Mouse (Mus musculus): ENCODE measurements around the gene Olfr525. TPM values are rescaled to one million over a fixed set of nuclear protein-coding genes. Genes with fewer than 3 reads are reported as not detected.

Olfr525 gene
- not detected in 2 replicates for polyA plus RNA-seq (2012)

- no peak for TF ChIP-seq GATA1 (IDR thresholded peaks at IDR 0.05; ENCODE audit: low read length)
- TF ChIP-seq TAL1 (IDR thresholded peaks at IDR 0.05; ENCODE audit: low read length), result no peak
- no peak within 1 kb of the TSS for H3K4me3 ChIP-seq (replicated peaks)
- H3K36me3 ChIP-seq (ENCODE audit: control insufficient read depth), result no peaks in the 10 kb centered on the region
- peaks cover 2% of the 10 kb centered on the region; the same call in 1 of the 2 replicates for H3K9me3 ChIP-seq (ENCODE audit: control insufficient read depth, low read length)
- no peaks in the 10 kb centered on the region for H3K4me1 ChIP-seq (ENCODE audit: control insufficient read depth)
- no peaks in the 10 kb centered on the region for H3K27me3 ChIP-seq (ENCODE audit: control insufficient read depth)
Observed at GRCm38 (mm10) chr7:140320558-140320957, at the start of gene Olfr525. Gene Olfr525 (plus strand): TSS chr7:140320858.

- no peaks in the 10 kb centered on the region for H3K4me1 ChIP-seq (ENCODE audit: control insufficient read depth)
- H3K4me3 ChIP-seq (replicated peaks), result no peak overlapping the region
- H3K9me3 ChIP-seq (ENCODE audit: control insufficient read depth, low read length), result peaks cover 29% of the 10 kb centered on the region
- TF ChIP-seq TAL1 (IDR thresholded peaks at IDR 0.05; ENCODE audit: low read length) (no peak), GATA1 (IDR thresholded peaks at IDR 0.05; ENCODE audit: low read length) (no peak)
- no peaks in the 10 kb centered on the region for H3K36me3 ChIP-seq (ENCODE audit: control insufficient read depth)
- no peaks in the 10 kb centered on the region for H3K27me3 ChIP-seq (ENCODE audit: control insufficient read depth)
Observed at GRCm38 (mm10) chr7:140295746-140296145, 24.9 kb upstream of the Olfr525 start.

- H3K27me3 ChIP-seq (ENCODE audit: control insufficient read depth), result no peaks in the 10 kb centered on the region
- TF ChIP-seq GATA1 (IDR thresholded peaks at IDR 0.05; ENCODE audit: low read length) (no peak), TAL1 (IDR thresholded peaks at IDR 0.05; ENCODE audit: low read length) (no peak)
Observed at GRCm38 (mm10) chr7:140296876-140297275, 23.8 kb upstream of the Olfr525 start.

GRCm38 (mm10) chr7:140299416-140299815 is 21.2 kb upstream of the Olfr525 start:
- no peak overlapping the region for H3K4me3 ChIP-seq (replicated peaks)
- no peaks in the 10 kb centered on the region for H3K4me1 ChIP-seq (ENCODE audit: control insufficient read depth)
- no peaks in the 10 kb centered on the region for H3K27me3 ChIP-seq (ENCODE audit: control insufficient read depth)
- no peak for TF ChIP-seq GATA1 (IDR thresholded peaks at IDR 0.05; ENCODE audit: low read length)
- TF ChIP-seq TAL1 (IDR thresholded peaks at IDR 0.05; ENCODE audit: low read length), result no peak
- peaks cover 26% of the 10 kb centered on the region for H3K9me3 ChIP-seq (ENCODE audit: control insufficient read depth, low read length)
- no peaks in the 10 kb centered on the region for H3K36me3 ChIP-seq (ENCODE audit: control insufficient read depth)

More at GRCm38 (mm10) chr7:140296876-140297275, 23.8 kb upstream of the Olfr525 start:
- Histone ChIP-seq H3K4me3 (replicated peaks) (no peak overlapping the region), H3K4me1 (ENCODE audit: control insufficient read depth) (no peaks in the 10 kb centered on the region), H3K36me3 (ENCODE audit: control insufficient read depth) (no peaks in the 10 kb centered on the region), H3K9me3 (ENCODE audit: control insufficient read depth, low read length) (peaks cover 29% of the 10 kb centered on the region)

GRCm38 (mm10) chr7:140319861-140320385 is 735 bp upstream of the Olfr525 start:
- H3K4me1 ChIP-seq (ENCODE audit: control insufficient read depth), result no peaks in the 10 kb centered on the region
- no peaks in the 10 kb centered on the region for H3K36me3 ChIP-seq (ENCODE audit: control insufficient read depth)
- TF ChIP-seq GATA1 (IDR thresholded peaks at IDR 0.05; ENCODE audit: low read length) (no peak), TAL1 (IDR thresholded peaks at IDR 0.05; ENCODE audit: low read length) (no peak)
- peaks cover 2% of the 10 kb centered on the region; the same call in 1 of the 2 replicates for H3K9me3 ChIP-seq (ENCODE audit: control insufficient read depth, low read length)
- H3K4me3 ChIP-seq (replicated peaks), result no peak overlapping the region
- no peaks in the 10 kb centered on the region for H3K27me3 ChIP-seq (ENCODE audit: control insufficient read depth)

- Histone ChIP-seq H3K36me3 (ENCODE audit: control insufficient read depth) (no peaks in the 10 kb centered on the region), H3K9me3 (ENCODE audit: control insufficient read depth, low read length) (peaks cover 2% of the 10 kb centered on the region; the same call in 1 of the 2 replicates), H3K27me3 (ENCODE audit: control insufficient read depth) (no peaks in the 10 kb centered on the region), H3K4me1 (ENCODE audit: control insufficient read depth) (no peaks in the 10 kb centered on the region), H3K4me3 (replicated peaks) (no peak overlapping the region)
- TF ChIP-seq TAL1 (IDR thresholded peaks at IDR 0.05; ENCODE audit: low read length), result no peak
- no peak for TF ChIP-seq GATA1 (IDR thresholded peaks at IDR 0.05; ENCODE audit: low read length)
Observed at GRCm38 (mm10) chr7:140321135-140321534, 477 bp downstream of the Olfr525 start.

GRCm38 (mm10) chr7:140329766-140330304 is 9.2 kb downstream of the Olfr525 start:
- Histone ChIP-seq H3K36me3 (ENCODE audit: control insufficient read depth) (no peaks in the 10 kb centered on the region), H3K4me3 (replicated peaks) (no peak overlapping the region), H3K27me3 (ENCODE audit: control insufficient read depth) (no peaks in the 10 kb centered on the region), H3K9me3 (ENCODE audit: control insufficient read depth, low read length) (no peaks in the 10 kb centered on the region), H3K4me1 (ENCODE audit: control insufficient read depth) (no peaks in the 10 kb centered on the region)
- no peak for TF ChIP-seq GATA1 (IDR thresholded peaks at IDR 0.05; ENCODE audit: low read length)
- no peak for TF ChIP-seq TAL1 (IDR thresholded peaks at IDR 0.05; ENCODE audit: low read length)

- Histone ChIP-seq H3K9me3 (ENCODE audit: control insufficient read depth, low read length) (no peaks in the 10 kb centered on the region; the same call in 1 of the 2 replicates), H3K36me3 (ENCODE audit: control insufficient read depth) (no peaks in the 10 kb centered on the region), H3K27me3 (ENCODE audit: control insufficient read depth) (no peaks in the 10 kb centered on the region), H3K4me1 (ENCODE audit: control insufficient read depth) (no peaks in the 10 kb centered on the region), H3K4me3 (replicated peaks) (no peak within 1 kb of the TSS)
- TF ChIP-seq TAL1 (IDR thresholded peaks at IDR 0.05; ENCODE audit: low read length) (no peak), GATA1 (IDR thresholded peaks at IDR 0.05; ENCODE audit: low read length) (no peak)
Observed at GRCm38 (mm10) chr7:140333717-140334116, 13.1 kb downstream of the Olfr525 start, which contains the start of gene Olfr527. Gene Olfr527 (plus strand): TSS chr7:140334017.

- no peak within 1 kb of the TSS for H3K4me3 ChIP-seq (replicated peaks)
- no peaks in the 10 kb centered on the region for H3K36me3 ChIP-seq (ENCODE audit: control insufficient read depth)
- TF ChIP-seq GATA1 (IDR thresholded peaks at IDR 0.05; ENCODE audit: low read length) (no peak), TAL1 (IDR thresholded peaks at IDR 0.05; ENCODE audit: low read length) (no peak)
Observed at GRCm38 (mm10) chr7:140361571-140361970, 40.9 kb downstream of the Olfr525 start, which contains the start of gene Olfr60. Gene Olfr60 (minus strand): TSS chr7:140361671.

More at GRCm38 (mm10) chr7:140361571-140361970, 40.9 kb downstream of the Olfr525 start, which contains the start of gene Olfr60:
- H3K27me3 ChIP-seq (ENCODE audit: control insufficient read depth), result no peaks in the 10 kb centered on the region
- H3K4me1 ChIP-seq (ENCODE audit: control insufficient read depth), result no peaks in the 10 kb centered on the region
- H3K9me3 ChIP-seq (ENCODE audit: control insufficient read depth, low read length), result no peaks in the 10 kb centered on the region
